Mouse (Mus musculus) left cerebral cortex, adult 9 months (tissue): ENCODE measurements around the gene Dnase1l3.

Experiments
- DNase-seq, 2 experiments: peaks; one replicate each; pipeline ENCODE4 v3.0.0; 2022; ENCODE audit warnings: low spot score in 2 of 2

The Dnase1l3 gene

GRCm38 (mm10) chr14:7937052-7937630 lies 57.2 kb downstream of the Dnase1l3 start:
- DNase-seq = peak in 1 of 2 experiments; percentile 47

- no peak for DNase-seq
Measured at GRCm38 (mm10) chr14:7934166-7934565, 60.2 kb downstream of the Dnase1l3 start.

DNA sequence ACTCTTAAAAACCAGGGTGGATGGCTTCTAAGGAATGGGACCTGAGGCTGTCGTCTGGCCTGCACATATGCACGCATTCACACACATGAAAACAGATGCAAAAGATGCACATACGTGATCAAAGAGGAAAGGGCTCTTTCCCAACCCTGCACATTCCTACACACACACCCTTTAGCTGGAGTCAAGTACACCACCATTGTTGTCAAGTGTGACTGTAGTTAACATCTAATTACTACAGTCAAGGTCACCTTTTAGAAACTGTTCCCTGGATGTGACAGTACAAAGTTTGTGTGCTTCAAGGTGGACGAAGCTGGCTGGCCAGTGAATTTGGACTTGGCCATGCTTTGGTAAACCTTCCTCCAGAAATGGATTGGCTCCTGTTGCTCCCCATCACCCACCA lies 62.2 kb downstream of the Dnase1l3 start:
- DNase-seq = no peak

DNA sequence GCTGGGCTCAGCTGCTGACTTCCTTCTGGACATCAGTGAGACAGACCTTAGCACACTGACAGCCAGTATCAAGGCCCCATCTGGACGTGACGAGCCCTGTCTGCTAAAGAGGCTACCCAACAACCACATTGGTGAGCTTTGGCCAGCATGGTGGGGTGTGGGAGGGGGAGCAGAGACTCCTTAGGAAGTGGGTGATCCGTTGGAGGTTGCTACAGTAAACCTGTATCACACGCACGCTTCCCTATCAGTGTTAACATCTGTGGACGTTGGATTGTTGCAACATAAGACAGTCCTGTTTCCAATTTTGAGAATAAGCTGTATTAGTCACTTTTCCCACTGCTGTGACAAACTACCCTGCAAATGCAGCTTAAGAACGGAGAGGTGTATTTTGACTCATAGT lies 65.3 kb downstream of the Dnase1l3 start:
- no peak for DNase-seq

DNA sequence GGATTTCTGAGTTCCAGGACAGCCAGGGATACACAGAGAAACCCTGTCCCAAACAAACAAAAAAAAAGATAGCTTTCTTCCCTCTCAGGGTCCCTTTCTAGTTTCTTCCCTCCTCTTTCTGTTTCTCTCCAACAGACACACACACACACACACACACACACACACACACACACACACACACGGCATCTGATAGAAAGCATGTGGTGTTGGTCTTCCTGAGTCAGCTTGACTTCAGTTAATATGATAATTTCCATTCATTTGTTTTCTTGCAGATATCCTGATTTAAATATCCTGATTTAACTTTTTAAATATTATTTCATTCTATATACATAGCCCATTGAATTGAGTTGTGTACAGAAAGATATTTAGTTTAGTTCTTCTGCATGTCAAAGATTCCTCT lies 66.0 kb downstream of the Dnase1l3 start:
- no peak for DNase-seq

- DNase-seq = no peak
Measured at GRCm38 (mm10) chr14:7923635-7924034, 70.7 kb downstream of the Dnase1l3 start.

DNA sequence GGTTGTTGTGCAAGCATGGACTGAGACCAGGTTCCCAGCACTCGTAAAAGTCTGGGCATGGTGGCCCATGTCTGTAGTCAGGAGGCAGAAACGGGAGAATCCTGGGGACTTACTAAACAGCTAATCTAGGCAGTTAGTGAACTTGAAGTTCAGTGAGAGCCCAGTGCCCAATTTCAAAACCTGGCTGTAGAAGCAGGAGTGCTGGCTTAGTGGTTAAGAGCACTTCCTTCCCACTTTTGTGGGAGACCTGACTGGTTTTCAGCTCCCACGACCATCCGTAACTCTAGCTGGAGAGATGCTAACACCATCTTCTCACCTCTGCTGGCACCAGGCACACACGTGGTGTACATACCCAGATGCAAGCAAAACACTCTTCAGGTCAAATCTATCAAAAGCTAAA lies 72.9 kb downstream of the Dnase1l3 start:
- DNase-seq = no peak

DNA sequence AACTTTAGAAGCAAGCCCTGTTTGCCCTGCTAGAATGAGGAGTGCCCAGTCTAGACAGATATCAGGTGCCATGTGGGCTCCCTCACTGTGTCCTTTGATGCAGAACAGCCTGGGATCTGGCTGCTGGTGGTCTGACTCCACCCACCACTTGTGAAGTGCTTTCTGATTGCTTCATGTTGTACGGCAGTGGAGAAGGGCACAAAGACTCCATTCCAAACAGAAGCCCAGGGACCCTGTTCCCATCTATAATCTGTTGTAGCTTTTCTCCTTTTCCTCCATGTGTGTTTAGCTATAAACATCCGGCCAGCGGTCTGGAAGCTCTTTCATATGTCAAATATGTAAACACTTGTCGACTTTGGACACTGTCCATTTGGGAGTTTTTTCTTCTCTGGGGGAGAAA lies 74.5 kb downstream of the Dnase1l3 start:
- DNase-seq = no peak

DNA sequence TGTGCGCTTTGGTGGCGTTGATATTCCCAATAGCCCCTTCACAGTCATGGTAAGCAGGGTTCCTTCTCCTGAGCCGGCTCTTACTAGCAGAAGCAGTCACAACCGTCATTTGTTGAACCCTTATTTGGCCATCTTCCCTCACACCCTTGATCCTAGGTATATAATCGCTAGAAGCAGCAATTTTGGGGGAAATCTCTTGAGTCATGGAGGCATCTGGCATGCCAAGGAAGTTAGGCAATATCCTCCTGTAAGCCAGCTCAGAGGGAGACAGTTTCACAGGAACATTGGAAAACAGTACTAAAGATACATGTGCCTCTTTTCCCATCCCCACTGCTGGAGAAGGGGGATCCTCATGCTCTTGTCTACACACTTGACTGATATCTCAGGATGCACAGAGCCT lies 75.1 kb downstream of the Dnase1l3 start:
- no peak for DNase-seq

- DNase-seq = no peak
Measured at GRCm38 (mm10) chr14:7918150-7918991, 76.0 kb downstream of the Dnase1l3 start.
